Mouse (Mus musculus): ENCODE data around the gene Parvg. TPM values are rescaled to one million over a fixed set of nuclear protein-coding genes. Genes with fewer than 3 reads are reported as not detected.

Parvg gene
- total and polyA plus RNA-seq, 3 experiments: 58.8 to 142 TPM; not detected in 1

GRCm38 (mm10) chr15:84372801-84373200 lies 49.0 kb downstream of the Parvg start:
- DNase-seq (ENCODE audit: low read depth, low spot score): no peak
- no peak overlapping the region for H3K27ac ChIP-seq (ENCODE audit: control insufficient read depth, low read depth, low read length)

GRCm38 (mm10) chr15:84378734-84379133 lies 54.9 kb downstream of the Parvg start:
- DNase-seq (ENCODE audit: low read depth, low spot score): no peak
- no peak overlapping the region for H3K4me3 ChIP-seq (ENCODE audit: control insufficient read depth in 1 of 2, insufficient read depth in 1 of 2, low read depth in 2 of 2, low read length in 2 of 2)
- no peaks in the 10 kb centered on the region for H3K9me3 ChIP-seq (replicated peaks; ENCODE audit: insufficient read depth, low read length)
- no peak overlapping the region for H3K9ac ChIP-seq (ENCODE audit: control insufficient read depth, low read depth, low read length, poor library complexity, severe bottlenecking)
- H3K27ac ChIP-seq (ENCODE audit: control insufficient read depth, low read depth, low read length): no peak overlapping the region
- no peaks in the 10 kb centered on the region for H3K4me1 ChIP-seq (ENCODE audit: control insufficient read depth in 1 of 2, insufficient read depth in 2 of 2, low read length in 2 of 2)
- no peaks in the 10 kb centered on the region for H3K79me2 ChIP-seq (ENCODE audit: control insufficient read depth, insufficient read depth, low read length, poor library complexity)
- TF ChIP-seq KAT2A (conservative IDR thresholded peaks at IDR 0.05; ENCODE audit: low read depth, low read length): no peak
- TF ChIP-seq ELF1 (IDR thresholded peaks at IDR 0.05; ENCODE audit: low read depth, low read length): no peak
- H3K36me3 ChIP-seq (ENCODE audit: control insufficient read depth in 1 of 2, insufficient read depth in 2 of 2, low read length in 2 of 2): no peaks in the 10 kb centered on the region
- H3K27me3 ChIP-seq (ENCODE audit: control insufficient read depth in 1 of 2, insufficient read depth in 2 of 2, low read length in 2 of 2): no peaks in the 10 kb centered on the region

More at GRCm38 (mm10) chr15:84372801-84373200, 49.0 kb downstream of the Parvg start:
- H3K36me3 ChIP-seq (ENCODE audit: control insufficient read depth in 1 of 2, insufficient read depth in 2 of 2, low read length in 2 of 2): no peaks in the 10 kb centered on the region
- H3K9me3 ChIP-seq (replicated peaks; ENCODE audit: insufficient read depth, low read length): no peaks in the 10 kb centered on the region
- no peak overlapping the region for H3K9ac ChIP-seq (ENCODE audit: control insufficient read depth, low read depth, low read length, poor library complexity, severe bottlenecking)
- H3K4me3 ChIP-seq (ENCODE audit: control insufficient read depth in 1 of 2, insufficient read depth in 1 of 2, low read depth in 2 of 2, low read length in 2 of 2): no peak overlapping the region
- H3K27me3 ChIP-seq (ENCODE audit: control insufficient read depth in 1 of 2, insufficient read depth in 2 of 2, low read length in 2 of 2): no peaks in the 10 kb centered on the region
- TF ChIP-seq POLR2AphosphoS2 (IDR thresholded peaks at IDR 0.05; ENCODE audit: low read length): no peak
- H3K4me1 ChIP-seq (ENCODE audit: control insufficient read depth in 1 of 2, insufficient read depth in 2 of 2, low read length in 2 of 2): no peaks in the 10 kb centered on the region
- H3K79me2 ChIP-seq (ENCODE audit: control insufficient read depth, insufficient read depth, low read length, poor library complexity): no peaks in the 10 kb centered on the region

- Histone ChIP-seq H3K4me1 (ENCODE audit: control insufficient read depth in 1 of 2, insufficient read depth in 2 of 2, low read length in 2 of 2) (no peaks in the 10 kb centered on the region), H3K36me3 (ENCODE audit: control insufficient read depth in 1 of 2, insufficient read depth in 2 of 2, low read length in 2 of 2) (no peaks in the 10 kb centered on the region), H3K9me3 (replicated peaks; ENCODE audit: insufficient read depth, low read length) (no peaks in the 10 kb centered on the region), H3K4me3 (ENCODE audit: control insufficient read depth in 1 of 2, insufficient read depth in 1 of 2, low read depth in 2 of 2, low read length in 2 of 2) (no peak overlapping the region), H3K27me3 (ENCODE audit: control insufficient read depth in 1 of 2, insufficient read depth in 2 of 2, low read length in 2 of 2) (no peaks in the 10 kb centered on the region), H3K27ac (ENCODE audit: control insufficient read depth, low read depth, low read length) (no peak overlapping the region), H3K9ac (ENCODE audit: control insufficient read depth, low read depth, low read length, poor library complexity, severe bottlenecking) (no peak overlapping the region), H3K79me2 (ENCODE audit: control insufficient read depth, insufficient read depth, low read length, poor library complexity) (no peaks in the 10 kb centered on the region)
- no peak for DNase-seq (ENCODE audit: low read depth, low spot score)
- TF ChIP-seq TCF12 (IDR thresholded peaks at IDR 0.05; ENCODE audit: low read depth, low read length): no peak
These were observed 56.4 kb downstream of the Parvg start for GRCm38 (mm10) chr15:84380181-84380580.

GRCm38 (mm10) chr15:84384066-84384465 lies 60.2 kb downstream of the Parvg start:
- no peaks in the 10 kb centered on the region for H3K9me3 ChIP-seq (replicated peaks; ENCODE audit: insufficient read depth, low read length)
- H3K27ac ChIP-seq (ENCODE audit: control insufficient read depth, low read depth, low read length): no peak overlapping the region
- no peaks in the 10 kb centered on the region for H3K36me3 ChIP-seq (ENCODE audit: control insufficient read depth in 1 of 2, insufficient read depth in 2 of 2, low read length in 2 of 2)
- no peaks in the 10 kb centered on the region for H3K27me3 ChIP-seq (ENCODE audit: control insufficient read depth in 1 of 2, insufficient read depth in 2 of 2, low read length in 2 of 2)
- H3K9ac ChIP-seq (ENCODE audit: control insufficient read depth, low read depth, low read length, poor library complexity, severe bottlenecking): no peak overlapping the region
- no peaks in the 10 kb centered on the region for H3K4me1 ChIP-seq (ENCODE audit: control insufficient read depth in 1 of 2, insufficient read depth in 2 of 2, low read length in 2 of 2)
- no peak for DNase-seq (ENCODE audit: low read depth, low spot score)
- no peak for TF ChIP-seq MYC (IDR thresholded peaks at IDR 0.05; ENCODE audit: low read depth, low read length)
- no peak for TF ChIP-seq MAX (IDR thresholded peaks at IDR 0.05; ENCODE audit: low read length)
- no peak for TF ChIP-seq USF2 (IDR thresholded peaks at IDR 0.05; ENCODE audit: borderline replicate concordance in 1 of 2, insufficient read depth in 1 of 2, low read depth in 1 of 2, low read length in 2 of 2)
- TF ChIP-seq KAT2A (conservative IDR thresholded peaks at IDR 0.05; ENCODE audit: low read depth, low read length): no peak
- TF ChIP-seq ETS1 (IDR thresholded peaks at IDR 0.05; ENCODE audit: low read depth, low read length): no peak
- TF ChIP-seq EP300 (IDR thresholded peaks at IDR 0.05; ENCODE audit: low read depth in 1 of 2, low read length in 2 of 2): no peak
- TF ChIP-seq NELFE (IDR thresholded peaks at IDR 0.05; ENCODE audit: low read depth, low read length): no peak
- TF ChIP-seq ZMIZ1 (IDR thresholded peaks at IDR 0.05; ENCODE audit: low read depth, low read length): no peak
- TF ChIP-seq MEF2A (IDR thresholded peaks at IDR 0.05; ENCODE audit: extremely low read depth, insufficient replicate concordance, low read depth, low read length, poor library complexity, severe bottlenecking): no peak
- TF ChIP-seq GATA1 (IDR thresholded peaks at IDR 0.05; ENCODE audit: low read depth, low read length): no peak
- TF ChIP-seq MXI1 (IDR thresholded peaks at IDR 0.05; ENCODE audit: low read depth, low read length): no peak
- TF ChIP-seq TBP (IDR thresholded peaks at IDR 0.05; ENCODE audit: low read depth, low read length): no peak
- no peak for TF ChIP-seq E2F4 (IDR thresholded peaks at IDR 0.05; ENCODE audit: borderline replicate concordance, low read depth, low read length)
- TF ChIP-seq GABPA (IDR thresholded peaks at IDR 0.05; ENCODE audit: low read depth, low read length): no peak
- H3K79me2 ChIP-seq (ENCODE audit: control insufficient read depth, insufficient read depth, low read length, poor library complexity): no peaks in the 10 kb centered on the region
- H3K4me3 ChIP-seq (ENCODE audit: control insufficient read depth in 1 of 2, insufficient read depth in 1 of 2, low read depth in 2 of 2, low read length in 2 of 2): no peak overlapping the region

Data from MEL (cell line).